Mouse (Mus musculus): ENCODE results near the gene Cinp. TPM values are rescaled to one million over a fixed set of nuclear protein-coding genes. Genes with fewer than 3 reads are reported as not detected.

The Cinp gene
- polyA plus RNA-seq, 1 experiment from 2014 or later: 49.3 TPM

GRCm38 (mm10) chr12:110835182-110835581, 53.8 kb downstream of the Cinp start:
- peaks cover 2% of the 10 kb centered on the region for H3K4me1 ChIP-seq (ENCODE audit: control insufficient read depth, low read depth, low read length)
- no peak overlapping the region for H3K4me3 ChIP-seq (ENCODE audit: low read depth, low read length)
- peaks cover 8% of the 10 kb centered on the region for H3K27me3 ChIP-seq (ENCODE audit: control insufficient read depth, insufficient read depth, low read depth, low read length)
- H3K36me3 ChIP-seq (ENCODE audit: control insufficient read depth, insufficient read depth): no peaks in the 10 kb centered on the region
- H3K4me2 ChIP-seq (ENCODE audit: low read depth, low read length): no peak overlapping the region
- H3K27ac ChIP-seq (ENCODE audit: low read length): no peak overlapping the region
- ATAC-seq (ENCODE audit: low read depth): no peak
- 85% methylated on average over 3 of the region's 3 CpGs for WGBS (ENCODE audit: insufficient replicate concordance)
- H3K9ac ChIP-seq (ENCODE audit: low read depth, low read length): no peak overlapping the region
- H3K9me3 ChIP-seq (replicated peaks; ENCODE audit: control insufficient read depth, low read length): no peaks in the 10 kb centered on the region

- no peak for ATAC-seq (ENCODE audit: low read depth)
- Histone ChIP-seq H3K36me3 (ENCODE audit: control insufficient read depth, insufficient read depth) (no peaks in the 10 kb centered on the region), H3K9ac (ENCODE audit: low read depth, low read length) (no peak overlapping the region), H3K4me1 (ENCODE audit: control insufficient read depth, low read depth, low read length) (no peaks in the 10 kb centered on the region), H3K27ac (ENCODE audit: low read length) (no peak overlapping the region), H3K27me3 (ENCODE audit: control insufficient read depth, insufficient read depth, low read depth, low read length) (no peaks in the 10 kb centered on the region), H3K9me3 (replicated peaks; ENCODE audit: control insufficient read depth, low read length) (no peaks in the 10 kb centered on the region), H3K4me2 (ENCODE audit: low read depth, low read length) (no peak overlapping the region), H3K4me3 (ENCODE audit: low read depth, low read length) (no peak overlapping the region)
- 76% methylated on average over 9 of the region's 11 CpGs for WGBS (ENCODE audit: insufficient replicate concordance)
These were observed 58.5 kb downstream of the Cinp start for GRCm38 (mm10) chr12:110830293-110831024.

- H3K9ac ChIP-seq (ENCODE audit: low read depth, low read length): no peak overlapping the region
- H3K9me3 ChIP-seq (replicated peaks; ENCODE audit: control insufficient read depth, low read length): no peaks in the 10 kb centered on the region
- ATAC-seq (ENCODE audit: low read depth): no peak
- no peak overlapping the region for H3K27ac ChIP-seq (ENCODE audit: low read length)
- no peaks in the 10 kb centered on the region for H3K36me3 ChIP-seq (ENCODE audit: control insufficient read depth, insufficient read depth)
- no peaks in the 10 kb centered on the region for H3K4me1 ChIP-seq (ENCODE audit: control insufficient read depth, low read depth, low read length)
- no peak overlapping the region for H3K4me3 ChIP-seq (ENCODE audit: low read depth, low read length)
- H3K27me3 ChIP-seq (ENCODE audit: control insufficient read depth, insufficient read depth, low read depth, low read length): no peaks in the 10 kb centered on the region
- WGBS (ENCODE audit: insufficient replicate concordance): 82% methylated on average over 4 of the region's 4 CpGs
- H3K4me2 ChIP-seq (ENCODE audit: low read depth, low read length): no peak overlapping the region
These were observed 60.0 kb downstream of the Cinp start for GRCm38 (mm10) chr12:110828908-110829307.

Other genes starting within 250 kb of the Cinp start
- gene 1700001K19Rik, start 206.5 kb downstream of the Cinp start, polyA plus RNA-seq (2015; fragmentation: Nextera tagmentation; extraction: Ambion mirVana): not detected in 2 replicates
- 431 and 513 TPM in 2 replicates for gene Hsp90aa1, start 186.4 kb downstream of the Cinp start, polyA plus RNA-seq (2015; fragmentation: Nextera tagmentation; extraction: Ambion mirVana)
- 8.4 and 9.3 TPM in 2 replicates for gene Wdr20, start 151.2 kb downstream of the Cinp start, polyA plus RNA-seq (2015; fragmentation: Nextera tagmentation; extraction: Ambion mirVana)
- 0.27 and 0.34 TPM in 2 replicates for gene Mok, start 48.2 kb downstream of the Cinp start, polyA plus RNA-seq (2015; fragmentation: Nextera tagmentation; extraction: Ambion mirVana)
- 1.4 and 1.5 TPM in 2 replicates for gene Zfp839, start 38.9 kb downstream of the Cinp start, polyA plus RNA-seq (2015; fragmentation: Nextera tagmentation; extraction: Ambion mirVana)
- 1.7 and 2.1 TPM in 2 replicates for gene Tecpr2, start 119 bp upstream of the Cinp start, polyA plus RNA-seq (2015; fragmentation: Nextera tagmentation; extraction: Ambion mirVana)
- gene Ankrd9, start 89.9 kb upstream of the Cinp start, polyA plus RNA-seq (2015; fragmentation: Nextera tagmentation; extraction: Ambion mirVana): 54.7 and 55.9 TPM in 2 replicates
- gene Rcor1, start 150.2 kb upstream of the Cinp start, polyA plus RNA-seq (2015; fragmentation: Nextera tagmentation; extraction: Ambion mirVana): 4.1 and 4.4 TPM in 2 replicates